Mouse (Mus musculus) hindbrain, embryonic 11.5 days (tissue): Measurements from ENCODE around the gene Dlgap1. TPM values are rescaled to one million over a fixed set of nuclear protein-coding genes. Genes with fewer than 3 reads are reported as not detected.

Source experiments
- ATAC-seq: fragments of 200-750 bp; cut with Nextera tagmentation; 2 replicates; pipeline ENCODE4 v1.8.0; 2017; ENCODE audit warnings: mild to moderate bottlenecking, moderate TSS enrichment, moderate library complexity; ENCODE audit not compliant: low FRiP score
- DNase-seq: peaks from one replicate; pipeline ENCODE4 v3.0.0-alpha.2; 2015; ENCODE audit warnings: low spot score
- H3K27ac ChIP-seq: fragments of 300-500 bp; sonication (generic); 2 replicates; pipeline ENCODE4 v1.5.1; 2014; ENCODE audit warnings: mild to moderate bottlenecking, low read depth, low read length
- H3K27me3 ChIP-seq: fragments of 300-500 bp; sonication (generic); 2 replicates; pipeline ENCODE4 v1.6.1; 2014; ENCODE audit warnings: mild to moderate bottlenecking, low read length, moderate library complexity, mixed read lengths; ENCODE audit not compliant: control insufficient read depth, insufficient read depth
- H3K36me3 ChIP-seq: fragments of 300-500 bp; sonication (generic); 2 replicates; pipeline ENCODE4 v1.6.1; 2014; ENCODE audit warnings: mild to moderate bottlenecking, low read length, moderate library complexity, mixed read lengths; ENCODE audit not compliant: control insufficient read depth, insufficient read depth
- H3K4me1 ChIP-seq: fragments of 300-500 bp; sonication (generic); replicated peaks from 2 replicates; pipeline ENCODE4 v1.6.1; 2014; ENCODE audit warnings: low read length, mixed read lengths; ENCODE audit not compliant: control insufficient read depth, insufficient read depth
- H3K4me2 ChIP-seq: fragments of 300-500 bp; sonication (generic); replicated peaks from 2 replicates; pipeline ENCODE4 v1.6.1; 2014; ENCODE audit warnings: mild to moderate bottlenecking, low read depth, low read length
- H3K4me3 ChIP-seq: fragments of 300-500 bp; sonication (generic); 2 replicates; pipeline ENCODE4 v1.5.1; 2014; ENCODE audit warnings: low read depth, low read length
- H3K9ac ChIP-seq: fragments of 300-500 bp; sonication (generic); 2 replicates; pipeline ENCODE4 v1.6.1; 2014; ENCODE audit warnings: low read depth, low read length
- H3K9me3 ChIP-seq: fragments of 300-500 bp; sonication (generic); 2 replicates; pipeline ENCODE4 v1.6.1; 2016; ENCODE audit warnings: low read length; ENCODE audit not compliant: control insufficient read depth
- WGBS: fragments of 180-500 bp; shearing (Covaris S2); extraction: QIAGEN DNeasy Blood & Tissue Kit; methylation state at CpG from one replicate; pipeline ENCODE4 v1.1.7; 2014; 5-methylcytosine and 5-hydroxymethylcytosine counted together
- polyA plus RNA-seq: library from polyadenylated mRNA; unstranded; fragments of >200 nt; fragmentation: Nextera tagmentation; extraction: Ambion mirVana; gene quantifications from 2 replicates; pipeline ENCODE4 v1.2.1, GENCODE M21; 2014

The Dlgap1 gene
- polyA plus RNA-seq, 1 experiment from 2014 or later, result 4.4 TPM

- Histone ChIP-seq H3K36me3 (no peaks in the 10 kb centered on the region), H3K4me3 (no peak overlapping the region), H3K27ac (no peak overlapping the region), H3K9ac (no peak overlapping the region), H3K4me2 (no peak overlapping the region), H3K4me1 (peaks cover 4% of the 10 kb centered on the region; the same call in 1 of the 2 replicates), H3K27me3 (no peaks in the 10 kb centered on the region), H3K9me3 (no peaks in the 10 kb centered on the region)
- no peak for DNase-seq
- 83% methylated on average over 4 of the region's 4 CpGs for WGBS
- no peak for ATAC-seq
Observed at GRCm38 (mm10) chr17:70799266-70799665, 830.4 kb downstream of the Dlgap1 start.

GRCm38 (mm10) chr17:70802022-70802421 lies 833.1 kb downstream of the Dlgap1 start:
- Histone ChIP-seq H3K4me3 (no peak overlapping the region), H3K27ac (no peak overlapping the region), H3K36me3 (no peaks in the 10 kb centered on the region), H3K4me1 (no peaks in the 10 kb centered on the region), H3K4me2 (no peak overlapping the region), H3K27me3 (no peaks in the 10 kb centered on the region), H3K9me3 (no peaks in the 10 kb centered on the region), H3K9ac (no peak overlapping the region)
- WGBS, result 86% methylated on average over 14 of the region's 14 CpGs
- DNase-seq (no peak), ATAC-seq (no peak)

GRCm38 (mm10) chr17:70805866-70806265 lies 837.0 kb downstream of the Dlgap1 start:
- DNase-seq (no peak), ATAC-seq (no peak)
- Histone ChIP-seq H3K27ac (no peak overlapping the region), H3K9ac (no peak overlapping the region), H3K9me3 (no peaks in the 10 kb centered on the region), H3K4me3 (no peak overlapping the region), H3K27me3 (no peaks in the 10 kb centered on the region), H3K4me2 (no peak overlapping the region), H3K4me1 (no peaks in the 10 kb centered on the region), H3K36me3 (no peaks in the 10 kb centered on the region)
- WGBS, result 90% methylated on average over 9 of the region's 9 CpGs

GRCm38 (mm10) chr17:70806600-70806999 lies 837.7 kb downstream of the Dlgap1 start:
- 80% methylated on average over 2 of the region's 2 CpGs for WGBS
- ATAC-seq, result no peak
- Histone ChIP-seq H3K9me3 (no peaks in the 10 kb centered on the region), H3K36me3 (no peaks in the 10 kb centered on the region), H3K4me1 (no peaks in the 10 kb centered on the region), H3K27ac (no peak overlapping the region), H3K4me3 (no peak overlapping the region), H3K9ac (no peak overlapping the region), H3K4me2 (no peak overlapping the region), H3K27me3 (no peaks in the 10 kb centered on the region)
- DNase-seq, result no peak

GRCm38 (mm10) chr17:70807885-70808284 lies 839.0 kb downstream of the Dlgap1 start:
- no peak overlapping the region for H3K9ac ChIP-seq
- H3K9me3 ChIP-seq, result no peaks in the 10 kb centered on the region
- H3K36me3 ChIP-seq, result no peaks in the 10 kb centered on the region
- H3K4me2 ChIP-seq, result no peak overlapping the region
- DNase-seq, result no peak
- 97% methylated on average over 1 of the region's 1 CpGs for WGBS
- ATAC-seq, result no peak
- H3K4me3 ChIP-seq, result no peak overlapping the region
- no peak overlapping the region for H3K27ac ChIP-seq
- no peaks in the 10 kb centered on the region for H3K4me1 ChIP-seq
- H3K27me3 ChIP-seq, result no peaks in the 10 kb centered on the region

GRCm38 (mm10) chr17:70808837-70809236 lies 840.0 kb downstream of the Dlgap1 start:
- ATAC-seq (no peak), DNase-seq (no peak)
- no peak overlapping the region for H3K27ac ChIP-seq
- H3K4me3 ChIP-seq, result no peak overlapping the region
- H3K9ac ChIP-seq, result no peak overlapping the region
- H3K36me3 ChIP-seq, result no peaks in the 10 kb centered on the region
- H3K9me3 ChIP-seq, result no peaks in the 10 kb centered on the region
- 35% methylated on average over 14 of the region's 14 CpGs for WGBS
- no peaks in the 10 kb centered on the region for H3K4me1 ChIP-seq
- H3K4me2 ChIP-seq, result no peak overlapping the region
- no peaks in the 10 kb centered on the region for H3K27me3 ChIP-seq

- no peaks in the 10 kb centered on the region for H3K27me3 ChIP-seq
- DNase-seq, result no peak
- no peak overlapping the region for H3K9ac ChIP-seq
- no peak overlapping the region for H3K4me3 ChIP-seq
- H3K9me3 ChIP-seq, result no peaks in the 10 kb centered on the region
- WGBS, result 38% methylated on average over 3 of the region's 3 CpGs
- no peak for ATAC-seq
- no peak overlapping the region for H3K27ac ChIP-seq
- no peaks in the 10 kb centered on the region for H3K36me3 ChIP-seq
- H3K4me1 ChIP-seq, result no peaks in the 10 kb centered on the region
- H3K4me2 ChIP-seq, result no peak overlapping the region
Observed at GRCm38 (mm10) chr17:70809776-70810175, 840.9 kb downstream of the Dlgap1 start.

GRCm38 (mm10) chr17:70810795-70811194 lies 841.9 kb downstream of the Dlgap1 start:
- 90% methylated on average over 5 of the region's 5 CpGs for WGBS

GRCm38 (mm10) chr17:70815001-70815400 lies 846.1 kb downstream of the Dlgap1 start:
- peaks cover 18% of the 10 kb centered on the region for H3K27me3 ChIP-seq
- H3K4me2 ChIP-seq, result no peak overlapping the region
- DNase-seq, result no peak
- 43% methylated on average over 8 of the region's 8 CpGs for WGBS
- no peak overlapping the region for H3K9ac ChIP-seq
- H3K27ac ChIP-seq, result no peak overlapping the region
- ATAC-seq, result no peak
- H3K9me3 ChIP-seq, result no peaks in the 10 kb centered on the region
- no peak overlapping the region for H3K4me3 ChIP-seq
- H3K4me1 ChIP-seq, result no peaks in the 10 kb centered on the region
- no peaks in the 10 kb centered on the region for H3K36me3 ChIP-seq

More at GRCm38 (mm10) chr17:70810795-70811194, 841.9 kb downstream of the Dlgap1 start:
- ATAC-seq (no peak), DNase-seq (no peak)
- Histone ChIP-seq H3K36me3 (no peaks in the 10 kb centered on the region), H3K9me3 (no peaks in the 10 kb centered on the region), H3K27me3 (no peaks in the 10 kb centered on the region), H3K27ac (no peak overlapping the region), H3K4me3 (no peak overlapping the region), H3K4me1 (no peaks in the 10 kb centered on the region), H3K4me2 (no peak overlapping the region), H3K9ac (no peak overlapping the region)
